Mouse (Mus musculus) skeletal muscle tissue, adult 2 months (tissue): ENCODE measurements at regions not wholly inside any gene's neighbourhood (a gene's known extent, or its start where the extent isn't known, plus 50 kb on each side); places are given as distances from the start of the nearest gene placed in this dataset.
A peak's percentile ranks its signal among the peaks of the same experiment; 100 is the strongest.

Source experiments
- DNase-seq: peaks from one replicate; pipeline ENCODE4 v3.0.0-alpha.2; 2012; ENCODE audit warnings: low read depth, low spot score

DNA sequence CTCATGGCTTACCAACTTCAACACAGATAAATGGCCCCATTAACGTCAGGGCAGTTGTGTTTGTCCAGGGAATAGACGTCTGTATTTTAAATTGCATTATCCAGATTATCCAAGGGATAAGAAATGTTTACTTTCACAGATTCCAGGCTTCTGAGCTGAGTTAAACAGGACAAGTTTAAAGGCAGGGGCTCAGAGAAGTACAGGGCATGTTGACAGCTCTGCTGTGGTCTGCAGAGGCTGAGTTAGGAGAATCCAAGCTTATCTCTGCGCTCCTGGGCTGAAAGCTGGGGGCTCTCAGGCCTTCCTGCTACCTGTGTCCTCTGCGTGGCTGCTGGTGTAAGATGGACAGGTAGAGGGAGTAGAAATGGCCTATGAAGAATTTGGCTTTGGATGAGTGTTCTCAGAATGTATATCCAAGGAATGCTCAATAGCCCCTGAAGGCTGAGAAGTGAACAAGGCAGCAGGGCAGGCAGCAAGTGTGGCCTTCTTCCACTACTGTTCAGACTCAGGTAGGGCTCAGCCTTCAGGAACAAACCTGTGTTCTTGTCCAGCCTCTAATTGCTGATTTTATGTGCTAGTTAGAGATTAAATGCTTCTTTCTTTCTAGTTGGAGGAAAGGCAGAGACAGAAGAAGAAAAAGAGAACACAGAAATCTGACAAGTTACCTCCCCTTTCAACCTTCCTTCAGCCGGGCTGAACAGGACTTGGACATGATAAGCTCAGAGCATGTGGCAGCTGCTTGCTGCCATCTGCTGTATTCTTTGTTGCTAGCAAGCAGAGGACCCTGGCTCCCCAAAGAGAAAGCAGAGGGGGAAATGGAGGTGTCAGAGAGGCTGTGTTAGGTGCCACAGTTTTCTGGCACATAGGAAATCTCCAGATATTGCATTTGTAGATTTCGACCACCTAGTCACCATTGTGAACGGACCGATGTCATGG lies 77.9 kb upstream of the Grem2 start:
- peak; percentile 16 for DNase-seq

DNA sequence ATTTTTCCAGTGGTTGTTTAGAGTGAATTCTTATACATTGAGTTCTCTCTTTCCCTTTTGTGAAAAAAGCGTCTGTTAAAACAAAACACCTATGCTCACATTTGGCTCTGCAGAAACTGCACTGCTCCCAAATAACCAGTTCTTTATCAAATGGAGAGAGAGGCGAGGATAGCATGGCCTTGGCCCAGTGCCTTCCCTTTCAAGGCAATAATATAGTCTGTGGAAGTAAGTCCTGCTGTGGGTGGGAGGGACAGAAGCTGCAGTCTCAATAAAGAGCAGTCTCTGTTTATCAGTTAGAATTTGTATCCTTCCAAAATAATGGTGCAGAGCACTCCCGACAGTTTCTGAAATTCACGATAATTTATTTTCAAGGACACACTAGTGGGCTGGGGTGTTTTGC lies 70.9 kb upstream of the Grem2 start:
- DNase-seq, result no peak

DNA sequence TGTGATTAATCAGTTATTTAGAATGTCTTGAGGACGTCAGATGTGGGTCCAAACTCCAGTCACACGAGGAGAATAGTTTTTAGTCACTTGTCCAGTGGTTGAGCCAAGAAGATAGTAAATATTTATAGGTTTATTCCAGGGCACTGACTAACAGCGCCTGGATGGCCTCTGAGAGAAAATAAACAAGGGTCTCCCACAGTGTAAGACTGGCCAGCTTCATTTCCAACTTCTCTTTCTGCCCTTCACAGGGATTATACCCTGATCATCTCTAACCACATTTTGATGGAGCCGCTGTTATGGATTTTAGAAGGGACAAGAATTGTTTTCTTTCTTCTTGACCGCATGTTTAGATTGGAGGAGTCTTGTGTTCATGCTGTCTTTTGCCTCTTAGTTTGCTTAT lies 67.0 kb upstream of the Grem2 start:
- DNase-seq, result no peak

DNA sequence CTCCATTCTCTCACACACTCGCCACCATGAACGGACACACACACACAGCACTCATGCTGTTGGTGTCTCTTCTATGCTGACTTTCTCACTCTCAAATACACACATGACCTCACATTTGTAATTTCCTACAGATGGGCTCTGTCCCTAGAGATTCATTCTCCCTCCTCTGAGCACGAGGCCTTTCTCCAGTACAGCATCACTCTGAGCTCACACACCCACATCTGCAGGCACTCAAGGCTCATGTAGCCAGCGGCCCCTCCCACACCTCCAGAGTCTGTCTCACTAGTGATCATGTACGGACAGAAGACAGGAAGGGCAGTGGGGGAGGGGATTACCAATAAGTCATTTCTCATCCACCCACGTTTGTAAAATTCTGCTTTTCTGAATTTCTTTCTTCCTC lies 50.3 kb upstream of the Grem2 start:
- DNase-seq, result peak; percentile 3
